Mouse (Mus musculus): ENCODE data around the gene Cyp11a1.

Gene Cyp11a1

DNA sequence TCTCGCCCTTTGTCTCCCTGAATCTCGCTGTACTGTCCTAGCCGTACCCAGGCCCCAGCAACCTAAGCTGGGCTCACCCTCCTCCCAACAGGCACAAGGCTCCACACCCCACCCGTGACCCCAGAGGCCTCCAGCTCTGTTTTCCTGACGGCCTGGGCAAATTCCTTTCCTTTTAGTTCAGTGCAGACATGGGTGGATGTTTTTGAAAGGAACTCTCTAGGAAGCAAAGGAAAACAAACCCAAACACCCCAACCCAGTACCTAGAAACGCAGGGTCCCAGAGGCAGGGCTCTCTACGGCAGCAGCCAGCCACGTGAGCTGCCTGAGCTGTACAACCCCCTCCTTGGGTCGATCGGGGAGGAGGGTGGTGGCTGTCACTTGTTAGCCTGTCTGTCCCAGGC lies 36.2 kb downstream of the Cyp11a1 start:
- DNase-seq (ENCODE audit: extremely low read depth, low read depth): no peak

DNA sequence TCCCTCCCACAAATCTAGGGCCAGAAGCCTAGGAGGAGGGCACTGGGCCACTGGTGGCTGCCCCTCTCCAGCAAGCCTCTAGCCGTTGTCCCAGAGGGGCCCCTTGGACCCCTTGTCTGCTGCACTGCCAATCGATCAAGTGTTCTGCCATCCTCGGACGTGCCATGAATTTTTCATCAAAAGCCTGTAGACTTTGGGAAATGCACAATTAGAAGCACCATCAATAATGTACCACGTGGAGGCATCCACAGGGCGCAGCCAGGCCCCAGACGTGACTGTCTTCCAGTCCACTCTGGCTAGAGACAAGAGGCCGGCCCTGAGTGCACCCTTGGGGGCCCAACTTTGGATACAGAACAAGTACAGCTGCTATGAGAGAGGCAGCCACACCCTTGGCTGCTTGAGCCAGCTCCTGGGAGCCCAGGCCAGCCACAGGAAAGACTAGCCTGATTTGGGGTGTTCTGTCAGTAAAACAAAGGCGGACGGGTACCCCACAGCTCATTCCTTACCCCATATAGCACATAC lies 37.3 kb downstream of the Cyp11a1 start:
- DNase-seq (ENCODE audit: extremely low read depth, low read depth): no peak

DNA sequence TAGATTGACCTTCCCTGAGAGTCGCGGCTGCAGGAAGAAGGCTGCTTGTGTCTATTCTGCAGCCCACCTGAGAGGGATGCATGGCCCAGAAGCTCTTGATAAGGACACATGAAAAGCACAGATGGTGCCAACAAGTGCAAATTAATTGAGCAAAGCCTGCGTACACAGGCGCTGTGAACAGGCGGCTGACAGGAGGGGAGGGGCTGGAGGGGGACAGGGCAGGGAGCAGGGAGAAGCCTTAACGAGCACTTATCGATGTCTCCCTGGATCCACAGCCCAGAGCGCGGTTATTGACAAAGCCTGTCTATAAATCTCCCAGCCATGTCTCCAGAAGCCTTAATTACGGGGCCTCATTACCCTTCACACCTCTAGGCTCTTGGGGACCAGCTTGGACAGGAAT lies 38.6 kb downstream of the Cyp11a1 start:
- no peak for DNase-seq (ENCODE audit: extremely low read depth, low read depth)

DNA sequence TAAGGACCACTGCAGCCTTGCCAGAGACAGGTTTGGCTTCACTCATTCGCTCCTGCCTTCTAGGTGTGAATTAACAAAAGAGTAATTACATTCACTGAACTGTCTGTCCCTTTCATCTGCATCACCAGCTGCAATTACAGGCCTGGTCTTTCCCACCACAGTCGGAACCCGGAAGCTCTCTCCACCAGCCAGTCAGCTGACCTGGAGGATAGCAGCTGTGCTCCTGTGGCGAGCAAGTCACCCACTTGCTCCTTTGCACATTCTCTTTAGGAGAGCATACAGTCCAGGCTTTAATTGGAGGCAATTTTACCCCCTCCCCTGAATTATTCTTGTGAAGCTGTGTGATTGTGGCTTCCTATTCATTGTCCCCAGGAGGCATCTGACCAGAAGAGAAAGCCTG lies 39.4 kb downstream of the Cyp11a1 start:
- DNase-seq (ENCODE audit: extremely low read depth, low read depth): no peak

DNA sequence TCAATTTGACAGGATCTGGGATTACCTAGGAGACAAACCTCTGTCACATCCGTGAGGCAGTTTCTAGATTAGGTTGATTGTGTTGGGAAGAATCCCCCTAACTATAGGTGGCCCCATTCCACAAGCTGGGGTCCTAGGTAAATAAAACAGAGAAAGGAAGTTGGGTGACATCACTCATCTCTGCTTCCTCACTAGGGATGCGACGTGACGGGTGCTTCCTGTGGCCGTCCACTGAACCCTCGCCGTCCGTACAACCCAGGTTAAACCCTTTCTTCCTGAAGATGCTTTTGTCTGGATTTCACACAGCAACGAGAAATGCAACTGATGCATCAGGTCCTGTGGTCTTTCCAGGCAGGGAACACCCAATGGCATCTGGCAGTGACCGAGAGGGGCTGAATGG lies 40.9 kb downstream of the Cyp11a1 start:
- no peak for DNase-seq (ENCODE audit: extremely low read depth, low read depth)

DNA sequence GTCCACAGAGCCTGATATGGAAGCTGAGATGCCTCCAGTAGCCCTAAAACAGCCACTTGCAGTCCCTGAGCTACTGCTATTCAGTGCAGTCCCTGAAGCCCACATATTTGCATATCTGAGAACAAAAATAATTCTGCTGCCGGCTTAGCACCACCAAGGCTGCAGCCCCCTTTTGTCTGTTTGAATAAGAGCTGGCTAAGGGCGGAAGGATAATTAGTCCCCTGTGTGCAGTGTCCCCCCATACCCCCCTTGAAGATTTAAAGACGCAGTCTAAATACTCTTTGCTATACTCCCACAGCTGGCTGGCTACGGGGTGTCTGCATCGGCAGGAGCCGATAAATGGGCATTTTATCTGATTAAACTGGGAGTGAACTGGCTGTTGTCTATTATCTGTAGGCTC lies 42.4 kb downstream of the Cyp11a1 start:
- no peak for DNase-seq (ENCODE audit: extremely low read depth, low read depth)

DNA sequence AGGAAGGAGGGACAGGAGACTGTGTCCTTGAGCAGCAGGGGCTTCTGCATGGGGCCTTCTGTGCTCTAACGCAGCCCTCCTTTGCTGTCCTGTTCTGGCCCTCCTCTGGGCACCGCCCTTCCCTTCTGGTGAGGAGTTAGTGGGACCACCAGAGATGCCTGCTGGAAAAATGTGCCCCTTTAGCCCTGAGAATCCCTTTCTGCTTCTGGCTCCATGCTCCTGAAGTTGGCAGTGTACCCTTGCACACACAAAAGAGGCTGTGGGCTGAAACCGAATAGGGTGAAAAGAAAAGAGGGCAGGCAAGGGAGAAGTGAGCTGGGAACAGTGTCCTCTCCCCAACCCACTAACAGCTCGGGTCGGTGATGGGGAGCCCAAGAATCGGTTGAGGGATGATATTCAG lies 43.0 kb downstream of the Cyp11a1 start:
- DNase-seq (ENCODE audit: extremely low read depth, low read depth): no peak

DNA sequence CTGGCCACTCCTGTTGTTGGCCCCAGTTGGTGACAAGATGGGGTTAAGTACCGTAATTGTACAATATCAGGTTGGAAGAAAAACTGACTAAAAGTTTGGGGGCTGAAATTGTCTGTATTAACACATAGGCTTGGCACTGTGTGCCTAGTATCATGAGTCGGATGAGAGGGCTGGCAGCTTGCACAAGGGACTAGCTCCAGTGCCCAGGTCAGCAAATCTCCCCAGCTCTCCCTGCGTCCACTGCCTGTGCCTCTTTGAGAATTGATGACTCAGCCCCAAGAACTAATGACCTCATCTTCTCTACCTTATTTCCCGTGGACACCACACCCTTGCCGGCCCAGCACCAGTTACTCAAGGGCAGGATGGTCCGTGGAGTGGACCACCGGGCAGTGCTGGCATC lies 43.6 kb downstream of the Cyp11a1 start:
- DNase-seq (ENCODE audit: extremely low read depth, low read depth): no peak

DNA sequence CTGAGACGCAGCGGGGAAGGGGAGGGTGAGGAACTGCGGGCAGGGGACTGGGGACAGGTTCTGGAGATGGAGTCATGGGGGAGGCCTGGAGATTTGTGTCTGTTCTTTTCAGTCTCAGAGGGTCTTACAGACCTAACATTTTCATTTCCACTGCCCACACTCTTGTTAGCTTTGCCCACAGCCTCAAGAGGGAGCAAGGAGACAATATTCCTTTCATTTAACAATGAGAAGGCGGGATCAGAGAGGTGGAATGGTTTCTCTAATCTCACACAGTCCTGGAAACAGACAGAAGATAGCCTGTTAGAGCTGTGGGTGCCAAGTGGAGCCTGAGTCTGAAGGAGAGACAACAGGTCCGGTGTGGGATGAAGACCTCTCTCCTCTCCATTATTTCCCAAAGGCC lies 45.7 kb downstream of the Cyp11a1 start:
- no peak for DNase-seq (ENCODE audit: extremely low read depth, low read depth)

DNA sequence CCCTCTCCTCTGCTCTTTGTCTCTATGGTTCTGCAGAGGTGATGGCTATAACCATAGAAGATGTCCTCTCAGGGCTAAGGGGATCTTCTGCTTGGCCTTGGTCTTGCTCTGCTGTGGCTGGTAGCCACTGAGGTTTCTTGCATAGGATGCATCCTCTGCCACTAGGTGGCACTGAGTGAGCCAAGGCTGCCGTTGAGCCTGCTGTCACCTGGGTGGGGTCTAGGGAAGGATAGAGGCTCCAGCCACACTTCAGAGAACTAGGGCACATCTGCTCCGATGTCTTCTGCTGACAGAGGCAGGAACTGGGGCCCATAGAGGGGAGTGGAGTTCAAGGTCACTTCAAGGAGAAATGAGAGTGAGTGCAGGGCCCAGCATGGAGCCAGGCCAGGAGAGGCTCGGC lies 46.9 kb downstream of the Cyp11a1 start:
- no peak for DNase-seq (ENCODE audit: extremely low read depth, low read depth)

DNA sequence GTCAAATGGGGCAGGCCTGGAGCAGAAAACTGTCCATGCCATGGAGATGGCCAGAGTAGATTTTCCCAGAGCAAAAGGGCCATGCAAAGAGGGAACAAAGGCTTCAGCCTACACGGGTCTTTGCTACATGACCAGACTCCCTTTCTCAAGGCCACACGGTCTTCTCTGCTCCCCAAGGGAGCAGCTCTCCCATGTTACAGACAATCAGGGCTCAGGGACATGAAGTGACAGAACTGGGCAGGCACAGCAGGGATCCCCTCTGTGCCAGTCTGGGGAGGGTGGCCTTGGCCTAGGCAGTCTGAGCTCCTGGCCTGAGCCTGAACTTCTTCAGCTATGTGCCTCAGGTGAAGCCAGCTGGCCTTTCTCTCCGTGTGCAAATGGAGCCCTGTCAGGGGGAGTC lies 47.3 kb downstream of the Cyp11a1 start:
- DNase-seq (ENCODE audit: extremely low read depth, low read depth): no peak

DNA sequence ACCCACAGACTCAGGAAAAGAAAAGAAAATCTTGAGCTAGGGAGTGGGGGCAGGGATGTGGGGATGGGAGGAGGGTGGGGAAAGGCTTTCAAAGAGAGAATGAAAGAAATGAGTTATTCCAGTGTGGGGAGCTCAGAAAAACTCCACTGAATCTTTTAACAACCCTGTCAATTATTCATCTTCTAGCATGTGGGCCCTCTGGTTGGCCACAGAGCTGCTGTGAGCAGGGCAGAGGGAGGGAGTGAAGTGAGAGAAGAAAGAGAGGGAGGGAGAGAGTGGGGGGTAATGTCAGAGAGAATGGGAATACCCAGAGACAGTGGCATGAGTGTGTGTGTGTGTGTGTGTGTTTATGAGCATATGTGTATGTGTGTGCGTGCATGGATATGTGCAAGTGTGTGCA lies 47.8 kb downstream of the Cyp11a1 start:
- no peak for DNase-seq (ENCODE audit: extremely low read depth, low read depth)

DNA sequence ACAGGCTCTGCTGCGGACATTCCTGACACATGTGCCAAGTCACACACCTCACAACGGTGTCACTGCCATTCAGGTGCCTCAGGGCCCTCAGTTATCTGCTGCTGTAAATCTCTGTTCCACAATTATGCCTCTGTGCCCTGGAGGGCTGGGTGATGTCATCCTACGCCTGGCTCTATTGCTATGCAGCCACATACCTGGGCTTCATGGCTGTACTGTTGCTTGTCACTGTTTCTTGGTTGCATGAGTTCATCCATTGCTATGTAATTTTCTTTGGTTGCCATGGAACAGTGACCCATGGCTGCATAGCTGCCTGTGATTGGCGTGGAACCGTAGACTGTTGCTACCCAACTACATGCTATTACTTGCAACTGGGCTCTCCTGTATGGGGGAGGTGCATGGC lies 49.5 kb downstream of the Cyp11a1 start:
- no peak for DNase-seq (ENCODE audit: extremely low read depth, low read depth)

DNA sequence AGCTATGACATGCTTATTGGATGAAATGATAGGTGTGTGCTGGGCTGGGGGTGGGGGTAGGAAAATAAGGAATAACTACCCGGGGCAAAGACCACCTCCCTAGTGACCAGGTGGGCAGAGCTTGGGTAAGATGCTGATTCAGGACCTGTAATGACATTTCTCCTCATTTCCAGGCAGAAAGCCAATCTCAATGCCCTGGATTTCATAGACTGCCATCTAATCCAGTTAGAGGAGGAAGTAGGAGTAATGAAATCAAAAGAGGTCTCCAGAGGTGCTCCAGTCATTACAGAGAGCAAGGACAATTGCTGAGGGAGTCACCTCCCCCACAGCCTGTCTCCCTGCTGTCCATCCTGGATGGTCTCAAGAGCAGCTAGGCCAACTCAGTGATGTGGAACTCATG lies 53.7 kb downstream of the Cyp11a1 start:
- no peak for DNase-seq (ENCODE audit: extremely low read depth, low read depth)

DNA sequence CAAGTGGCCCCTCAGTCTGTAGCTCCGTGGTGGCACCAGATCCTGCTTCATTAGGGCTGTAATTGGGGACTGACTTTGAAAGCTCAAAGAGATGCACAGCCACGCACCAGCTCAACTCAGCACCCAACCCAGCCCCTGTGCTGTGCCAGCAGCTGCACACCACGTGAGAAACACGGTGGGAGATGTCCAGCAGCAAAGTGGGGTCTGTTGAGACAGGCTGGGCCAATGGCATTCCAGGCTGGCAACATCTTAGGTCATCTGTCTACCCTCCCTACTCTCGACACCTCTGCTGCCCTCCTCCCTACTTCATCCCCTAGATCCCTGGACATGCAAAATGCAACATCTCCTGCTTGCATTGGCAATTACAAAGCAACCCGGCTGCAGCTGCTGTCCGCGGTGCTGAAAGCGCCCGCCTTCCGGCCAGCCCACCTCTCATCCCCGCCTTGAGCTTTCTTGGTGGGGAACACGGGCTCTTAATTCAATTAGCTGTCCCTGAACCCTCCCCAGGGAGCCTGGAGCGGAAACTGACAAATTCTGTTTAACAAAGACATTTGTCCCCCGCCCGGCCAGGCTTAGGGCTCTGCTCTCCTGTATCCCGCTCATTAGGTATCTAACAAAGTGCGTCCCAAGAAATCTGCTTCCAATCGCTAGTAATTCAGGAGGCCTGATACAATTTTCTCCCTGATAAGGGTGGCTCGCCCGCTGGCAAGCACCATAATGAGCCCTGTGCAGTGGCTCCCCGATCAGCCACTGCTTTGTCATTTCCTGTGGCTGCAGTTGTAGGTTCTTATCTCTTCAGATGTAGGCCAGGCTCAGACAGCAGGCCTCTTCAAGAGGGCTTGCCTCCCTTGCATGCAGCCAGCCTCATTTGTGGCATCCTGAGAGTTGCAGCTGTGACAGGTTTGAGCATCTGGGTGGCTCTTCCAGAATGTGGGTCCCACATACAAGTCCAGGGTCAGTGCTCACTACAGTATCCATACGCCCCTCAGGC lies 54.8 kb downstream of the Cyp11a1 start:
- peak; percentile 17 for DNase-seq (ENCODE audit: extremely low read depth, low read depth)

DNA sequence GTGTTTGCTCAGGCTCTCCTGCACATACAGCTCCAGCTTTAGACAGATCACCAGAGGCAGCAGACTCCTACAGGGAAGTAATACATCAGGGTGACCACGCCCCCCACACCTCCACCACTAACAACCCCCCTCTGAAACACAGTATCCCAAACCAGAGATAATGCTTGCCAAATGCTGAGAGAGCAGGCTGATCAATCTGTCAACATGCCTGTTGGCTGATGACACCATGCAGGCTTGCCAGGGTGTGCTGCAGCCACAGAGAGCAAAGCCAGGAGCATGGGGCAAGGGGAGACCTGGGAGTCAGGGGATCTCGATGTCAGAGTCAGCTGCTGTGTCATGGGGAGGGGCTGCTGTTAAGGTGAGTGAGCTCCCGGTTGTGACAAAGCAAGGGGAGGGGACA lies 57.3 kb downstream of the Cyp11a1 start, which contains the start of gene Stra6:
Gene Stra6, plus strand, starts transcription at position 258 of the 400 bp plus-strand sequence.
- no peak for DNase-seq (ENCODE audit: extremely low read depth, low read depth)

DNA sequence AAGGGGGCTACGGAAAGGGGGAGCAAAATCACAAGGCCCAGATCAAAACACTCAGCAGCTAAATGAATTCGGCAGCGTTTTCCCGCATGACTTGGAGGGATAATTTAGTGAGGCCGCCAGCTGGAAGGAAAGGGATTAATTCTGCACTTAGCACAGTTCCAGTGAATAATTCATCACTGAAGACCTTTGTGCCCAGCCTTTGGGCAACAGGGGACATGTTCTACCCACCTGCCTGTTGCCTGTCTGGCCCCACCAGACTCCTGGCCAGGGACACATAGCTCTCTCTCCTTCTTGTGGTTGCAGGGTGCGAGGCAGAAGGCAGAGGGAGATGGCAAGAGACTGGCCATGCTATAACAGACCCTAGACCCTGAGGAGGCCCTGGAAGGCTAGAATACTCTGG lies 59.3 kb downstream of the Cyp11a1 start:
- DNase-seq (ENCODE audit: extremely low read depth, low read depth): no peak

DNA sequence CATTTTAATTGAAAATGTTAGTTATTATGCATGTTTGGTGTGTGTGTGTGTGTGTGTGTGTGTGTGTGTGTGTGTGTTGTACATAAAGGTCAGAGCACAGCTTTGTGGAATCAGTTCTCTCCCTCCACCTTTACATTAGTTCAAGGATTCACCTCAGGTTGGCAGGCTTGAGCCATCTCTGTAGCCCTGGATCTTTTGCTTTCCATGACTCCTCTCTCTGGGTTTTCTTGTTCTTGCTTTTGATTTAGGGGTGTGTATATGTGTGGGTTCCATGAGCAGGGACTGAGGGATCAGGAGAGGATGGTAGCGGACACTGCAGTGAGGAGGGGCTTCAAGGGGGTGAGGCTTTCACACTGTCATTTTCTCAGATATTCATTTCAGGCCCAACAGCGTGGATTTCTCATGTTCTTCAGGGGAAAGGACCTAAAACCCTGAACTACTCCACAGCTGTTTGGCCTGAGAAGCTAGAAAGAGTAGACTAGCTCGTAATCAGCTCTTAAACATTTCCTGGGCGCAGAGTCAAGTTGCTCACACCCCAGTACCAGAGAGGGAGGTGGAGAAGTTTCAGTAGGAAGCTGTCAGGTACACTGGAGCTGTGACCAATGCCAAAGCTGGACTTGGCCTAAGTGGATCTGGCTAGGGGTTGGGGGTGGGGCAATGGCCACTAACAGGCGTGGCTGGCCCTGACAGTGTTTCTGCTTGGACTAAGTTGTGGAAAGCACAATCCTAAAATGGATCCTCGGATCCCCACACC lies 59.9 kb downstream of the Cyp11a1 start:
- no peak for DNase-seq (ENCODE audit: extremely low read depth, low read depth)

DNA sequence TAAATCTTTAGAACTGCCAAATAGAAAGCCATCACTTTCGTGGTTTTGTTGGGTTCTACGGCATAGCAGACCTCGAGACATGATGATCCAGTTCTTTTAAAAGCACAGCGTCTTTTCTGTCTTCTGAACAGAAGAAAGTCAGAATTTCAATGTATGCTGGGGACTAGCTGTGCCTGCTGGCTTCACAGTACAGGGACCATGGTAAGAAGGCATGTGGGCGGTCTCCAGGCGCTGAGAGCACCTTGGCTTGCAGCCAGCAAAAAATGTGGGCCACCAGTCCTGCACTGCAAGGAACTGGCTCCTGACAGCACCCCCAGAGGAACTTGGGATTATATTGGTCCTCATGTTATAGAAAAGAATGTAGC lies 60.5 kb downstream of the Cyp11a1 start:
- no peak for DNase-seq (ENCODE audit: extremely low read depth, low read depth)

DNA sequence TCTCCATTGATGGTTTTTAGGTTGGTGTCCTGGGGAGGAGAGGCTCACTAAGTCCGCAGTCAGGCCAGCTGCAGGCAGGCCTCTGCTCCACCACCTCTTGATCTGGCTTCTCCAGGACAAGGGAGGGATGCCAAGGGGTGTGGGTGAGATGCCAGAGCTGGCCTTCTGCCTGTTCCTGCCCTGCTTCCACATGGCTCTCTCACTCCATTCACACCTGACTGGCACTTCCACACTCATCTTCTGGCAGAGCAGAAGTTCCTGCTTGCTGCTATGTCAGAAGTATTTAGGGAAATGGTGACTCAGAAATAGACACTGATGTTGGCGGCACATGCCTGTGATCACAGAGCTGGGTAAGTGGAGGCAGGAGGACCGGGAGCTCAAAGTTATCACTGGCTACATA lies 61.3 kb downstream of the Cyp11a1 start:
- no peak for DNase-seq (ENCODE audit: extremely low read depth, low read depth)

DNA sequence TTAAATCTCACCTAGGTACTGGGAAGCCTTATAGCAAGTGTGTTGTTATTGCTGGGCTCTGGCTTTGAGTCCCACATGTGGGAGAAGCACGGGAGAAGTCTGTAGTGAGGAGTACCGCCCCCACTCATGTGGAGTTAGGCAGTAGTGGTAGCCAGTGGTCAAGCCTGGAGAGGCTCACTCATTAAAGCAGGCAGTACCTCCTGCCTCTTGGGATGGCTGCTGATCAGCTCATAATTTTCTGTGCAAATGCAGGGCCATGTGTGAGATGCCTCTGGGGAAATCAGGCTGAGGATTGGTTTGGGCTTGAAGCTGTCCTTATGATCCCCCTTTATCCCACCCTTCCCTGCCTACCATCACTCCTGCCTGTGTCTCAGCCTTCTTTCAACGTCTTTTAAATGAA lies 68.3 kb downstream of the Cyp11a1 start:
- no peak for DNase-seq (ENCODE audit: extremely low read depth, low read depth)

Data from MEL-GATA-1-ER (cell line).